Mouse (Mus musculus) heart, postnatal 36 days (tissue): ENCODE results near the gene Ehd1. TPM values are rescaled to one million over a fixed set of nuclear protein-coding genes. Genes with fewer than 3 reads are reported as not detected.

Source experiments
- DNase-seq, 2 experiments: peaks; one replicate each; pipeline ENCODE4 v3.0.0; 2021 to 2022
- intact Hi-C: fragments of 180-260 bp; cut with DNase I; formaldehyde crosslinking; loops from one replicate; pipeline ENCODE4 v1.15.1; 2025
- total RNA-seq, 2 experiments: library from RNA; stranded (reverse); gene quantifications; 2 replicates each; pipeline ENCODE4 v1.2.3; 2021

Ehd1 gene
- total RNA-seq, result 100 to 1,000 TPM; 105 to 151 TPM

DNA sequence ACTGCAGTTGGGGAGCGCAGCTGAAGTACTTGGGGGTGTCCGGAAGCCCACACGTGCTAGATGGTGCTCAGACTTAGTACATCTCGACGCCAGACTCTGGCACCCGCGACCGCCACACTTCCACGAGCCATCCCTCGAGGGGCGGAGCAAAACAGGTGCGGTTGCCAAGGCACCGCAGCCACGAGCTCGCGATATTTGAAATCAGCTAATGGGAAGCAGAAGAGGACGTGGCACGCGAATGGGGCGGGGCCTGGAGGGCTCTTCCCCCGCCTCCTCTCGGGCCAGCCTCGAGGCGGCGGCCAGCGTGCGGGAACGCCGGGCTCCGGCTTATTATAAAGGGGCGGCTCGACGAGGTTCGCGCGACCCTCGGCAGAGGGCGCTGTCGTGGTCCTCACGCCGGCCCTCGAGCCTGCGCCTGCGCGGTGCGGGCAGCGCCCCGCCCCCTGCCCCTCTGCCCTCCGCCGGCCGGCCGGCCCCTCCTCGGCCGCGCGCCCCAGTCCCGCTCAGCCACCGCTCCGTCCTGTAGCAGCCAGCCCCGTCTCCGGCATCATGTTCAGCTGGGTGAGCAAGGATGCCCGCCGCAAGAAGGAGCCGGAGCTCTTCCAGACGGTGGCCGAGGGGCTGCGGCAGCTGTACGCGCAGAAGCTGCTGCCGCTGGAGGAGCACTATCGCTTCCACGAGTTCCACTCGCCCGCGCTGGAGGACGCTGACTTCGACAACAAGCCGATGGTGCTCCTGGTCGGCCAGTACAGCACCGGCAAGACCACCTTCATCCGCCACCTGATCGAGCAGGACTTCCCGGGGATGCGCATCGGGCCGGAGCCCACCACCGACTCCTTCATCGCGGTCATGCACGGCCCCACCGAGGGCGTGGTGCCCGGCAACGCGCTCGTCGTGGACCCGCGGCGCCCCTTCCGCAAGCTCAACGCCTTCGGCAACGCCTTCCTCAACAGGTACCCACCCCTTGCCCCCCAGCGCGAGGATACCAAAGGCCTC lies at the start of gene Ehd1:
Ehd1 (plus strand) TSS at position 300 of the 996 bp plus-strand sequence.
- intact Hi-C loops, result loop anchor here (2.0 kb wide), 1 partner anchor 14 kb away; no protein-coding TSS in a partner anchor

DNA sequence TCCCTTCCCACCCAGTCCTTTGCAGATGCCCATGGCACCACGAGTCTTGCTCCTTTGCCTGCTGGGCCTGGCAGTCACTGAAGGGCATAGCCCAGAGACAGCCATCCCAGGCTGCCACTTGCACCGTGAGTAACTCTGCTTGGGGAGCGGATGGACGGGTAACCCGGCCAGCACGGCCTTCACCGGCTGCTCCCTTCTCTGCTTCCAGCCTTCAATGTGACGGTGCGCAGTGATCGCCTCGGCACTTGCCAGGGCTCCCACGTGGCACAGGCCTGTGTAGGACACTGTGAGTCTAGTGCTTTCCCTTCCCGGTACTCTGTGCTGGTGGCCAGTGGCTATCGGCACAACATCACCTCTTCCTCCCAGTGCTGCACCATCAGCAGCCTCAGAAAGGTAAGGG lies 49.8 kb upstream of the Ehd1 start:
- no peak for DNase-seq
- intact Hi-C loops, result no loop called here

More for the DNA sequence above, at the start of gene Ehd1:
- peak; percentile 98 for DNase-seq

DNA sequence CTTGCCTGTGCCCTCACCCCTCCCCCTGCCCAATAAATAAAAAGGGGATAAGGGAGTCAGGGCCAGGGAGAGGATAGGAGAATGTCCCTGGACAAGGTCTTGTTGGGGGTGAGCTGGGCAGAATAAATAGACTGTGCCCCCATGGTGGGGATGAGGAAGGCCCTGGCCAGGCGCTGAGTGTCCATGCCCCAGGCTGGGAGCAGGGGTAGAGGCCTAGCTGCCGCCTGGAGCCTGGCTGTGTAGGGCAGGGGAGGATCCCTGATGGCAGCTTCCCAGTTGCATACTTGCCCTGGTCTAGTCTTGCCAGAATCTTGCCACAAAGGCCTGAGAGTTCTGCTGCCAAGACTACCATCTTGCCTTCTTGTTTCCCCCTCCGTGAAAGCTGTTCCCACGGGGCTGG lies 48.7 kb upstream of the Ehd1 start:
- intact Hi-C loops, result no loop called here
- DNase-seq, result no peak

DNA sequence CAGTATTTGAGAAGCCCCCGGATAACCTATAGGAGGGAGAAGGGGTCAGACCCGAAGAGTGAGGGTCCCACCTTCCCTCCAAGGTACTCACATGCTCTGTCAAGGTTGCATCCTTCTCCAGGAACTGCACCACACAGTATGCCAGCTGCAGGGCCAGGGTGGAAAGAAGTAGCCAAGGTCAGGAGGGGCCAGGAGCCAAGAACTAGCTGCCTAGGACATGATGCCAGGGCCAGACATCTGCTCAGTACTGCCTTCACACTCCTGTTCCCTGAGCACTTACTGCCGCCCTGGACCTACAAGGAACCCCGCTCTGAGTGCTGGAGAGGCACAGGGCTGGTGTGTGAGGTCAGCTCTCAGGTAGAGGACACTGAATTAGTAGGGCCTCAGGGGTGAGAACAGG lies 46.1 kb upstream of the Ehd1 start:
- intact Hi-C loops, result no loop called here
- DNase-seq, result no peak

DNA sequence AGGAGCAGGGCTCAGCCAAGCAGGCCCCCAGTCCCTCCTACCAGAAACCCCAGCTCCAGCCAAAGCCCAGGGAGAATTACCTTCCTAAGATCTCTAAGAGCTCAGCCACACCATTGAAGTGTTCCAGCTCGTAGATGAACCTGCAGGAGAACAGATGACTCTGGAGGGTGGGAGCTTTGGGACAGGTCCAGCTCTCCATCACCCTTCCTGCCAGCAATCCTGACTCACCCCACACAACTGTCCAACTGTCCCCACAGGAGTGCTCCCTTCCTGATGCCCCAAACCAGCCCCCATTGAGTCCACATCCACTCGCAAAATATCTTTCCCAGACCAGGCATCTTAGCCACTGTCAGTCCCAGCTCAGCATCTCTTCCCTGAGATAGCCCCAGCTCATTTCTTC lies 45.5 kb upstream of the Ehd1 start:
- intact Hi-C loops, result no loop called here
- DNase-seq, result no peak

DNA sequence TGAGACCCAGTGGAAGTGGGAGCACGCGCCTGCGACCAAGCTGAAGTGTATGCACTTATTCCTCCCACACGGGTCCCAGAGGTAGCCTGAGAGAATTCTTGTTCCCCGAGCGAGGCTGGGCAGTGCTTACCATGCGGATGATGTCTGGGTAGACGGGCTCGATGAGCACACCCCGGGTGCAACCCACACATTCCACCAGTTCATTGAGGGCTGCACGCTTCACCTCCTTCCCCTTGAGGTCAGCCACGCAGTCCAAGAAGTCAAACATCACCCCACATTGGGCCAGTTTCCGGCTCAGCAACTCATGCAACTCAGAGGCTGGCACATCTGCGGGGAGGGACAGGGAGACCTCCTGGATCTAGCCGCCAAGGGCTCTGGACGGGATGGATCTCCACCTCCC lies 42.9 kb upstream of the Ehd1 start:
- intact Hi-C loops, result no loop called here
- no peak for DNase-seq

DNA sequence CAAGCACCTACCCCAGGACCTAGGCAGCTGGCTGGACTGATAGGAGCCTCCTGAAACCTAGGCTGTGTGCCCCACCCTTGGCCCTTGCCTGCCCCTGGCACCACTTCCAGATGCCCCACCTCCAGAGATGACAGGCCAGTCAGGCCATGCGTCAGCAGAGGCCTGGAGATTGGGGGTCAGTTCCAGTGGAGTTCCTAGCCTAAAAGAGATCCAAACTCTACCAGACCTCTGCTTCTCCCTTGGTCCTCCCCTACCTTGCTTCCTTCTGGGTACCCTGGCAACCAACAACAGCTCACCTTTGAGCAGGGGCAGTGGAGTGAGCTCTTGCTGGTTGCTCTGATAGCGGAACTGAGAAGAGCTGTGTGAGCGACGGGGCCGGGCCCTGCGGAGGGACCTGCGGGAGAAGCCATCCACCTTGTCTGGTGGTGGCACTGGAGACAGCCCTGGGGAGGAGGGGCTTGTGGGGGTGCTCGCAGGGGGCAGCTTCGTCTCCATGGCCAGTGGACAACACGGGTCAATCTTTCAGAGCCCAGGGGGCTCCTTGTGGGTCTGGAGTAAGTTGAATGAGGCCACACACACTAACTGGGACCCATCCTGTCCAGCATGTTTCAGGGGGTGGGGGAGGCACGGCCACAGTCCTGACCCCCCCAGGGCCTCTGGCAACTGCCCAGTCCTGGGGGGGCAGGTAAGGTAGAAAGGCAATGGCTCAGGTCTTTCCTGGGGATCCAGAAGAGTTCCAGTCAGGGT lies 42.0 kb upstream of the Ehd1 start:
- intact Hi-C loops, result no loop called here
- no peak for DNase-seq

DNA sequence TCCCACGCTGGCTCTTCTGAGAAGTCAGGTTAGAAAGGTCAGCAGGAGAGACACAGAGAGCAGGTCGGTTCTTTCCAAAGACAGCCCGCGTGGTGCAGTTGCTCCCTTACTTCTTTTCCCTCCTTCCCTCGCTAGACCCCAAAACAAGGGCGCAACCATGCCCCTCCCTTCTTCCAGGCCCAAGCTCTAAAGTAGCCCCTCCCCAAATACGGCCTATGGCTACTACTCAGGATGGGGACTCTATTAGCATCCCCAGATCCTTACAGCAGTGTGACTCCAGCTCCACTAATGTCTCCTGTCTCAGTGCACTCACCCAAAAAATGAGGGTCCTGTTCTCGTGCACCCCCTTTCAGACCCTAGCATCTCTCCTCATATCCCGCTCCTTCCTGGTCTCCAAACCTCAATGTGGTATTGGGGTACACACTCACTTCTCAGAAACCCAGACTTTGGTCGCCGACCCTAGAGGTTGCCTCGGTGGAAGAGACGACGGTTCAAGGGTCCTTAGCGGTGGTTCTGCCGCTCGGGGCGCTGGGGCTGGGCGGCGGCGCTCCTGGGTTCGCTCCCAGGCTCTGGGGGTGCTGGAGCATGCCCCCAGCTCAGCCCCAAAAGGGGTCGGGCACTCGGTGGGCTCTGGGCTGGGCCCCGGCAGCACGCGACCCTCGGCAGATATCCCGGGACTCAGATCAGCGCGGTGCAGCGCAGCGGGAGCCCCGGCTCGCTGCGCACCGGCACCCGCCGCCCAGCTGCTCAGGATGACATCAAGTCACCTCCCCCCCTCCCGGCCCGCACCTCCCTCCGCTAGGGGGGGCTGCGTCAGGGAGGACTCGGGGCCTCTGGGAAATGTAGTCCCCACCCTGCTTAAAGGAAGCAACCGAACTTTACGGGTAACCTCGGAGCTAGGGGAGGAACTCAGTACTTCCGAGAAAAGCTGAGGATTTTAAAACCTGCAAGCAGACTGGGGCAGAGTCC lies 41.2 kb upstream of the Ehd1 start, which contains the start of gene Ppp2r5b:
Ppp2r5b (minus strand) TSS at position 789 of the 969 bp plus-strand sequence.
- DNase-seq, result peak; percentile 92 to 94
- intact Hi-C loops, result loop anchor here (2.0 kb wide), 1 partner anchor 95 kb away; the partner anchor contains the start of genes Arl2 and Batf2

DNA sequence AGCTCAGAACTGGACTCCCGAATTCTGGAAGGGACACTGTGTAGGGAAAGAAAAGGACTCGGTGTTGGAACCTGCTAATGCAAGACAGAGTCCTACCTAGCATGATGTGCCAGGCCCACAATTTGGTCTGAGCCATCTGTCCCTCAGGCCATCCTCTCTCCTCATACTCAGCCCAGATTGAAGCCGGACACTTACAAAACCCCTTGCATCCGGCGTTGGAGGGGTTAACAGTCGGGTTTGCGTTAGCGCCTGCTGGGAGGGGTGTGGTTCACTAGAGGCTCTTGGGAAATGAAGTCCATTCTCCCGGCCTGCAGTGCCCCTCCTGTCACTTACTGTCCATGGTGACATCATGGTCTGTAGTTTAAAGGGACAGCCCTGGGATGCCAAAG lies 40.5 kb upstream of the Ehd1 start:
- DNase-seq, result peak; percentile 87 to 89
- intact Hi-C loops, result loop anchor here (2.0 kb wide), 1 partner anchor 95 kb away; the partner anchor contains the start of genes Arl2 and Batf2

DNA sequence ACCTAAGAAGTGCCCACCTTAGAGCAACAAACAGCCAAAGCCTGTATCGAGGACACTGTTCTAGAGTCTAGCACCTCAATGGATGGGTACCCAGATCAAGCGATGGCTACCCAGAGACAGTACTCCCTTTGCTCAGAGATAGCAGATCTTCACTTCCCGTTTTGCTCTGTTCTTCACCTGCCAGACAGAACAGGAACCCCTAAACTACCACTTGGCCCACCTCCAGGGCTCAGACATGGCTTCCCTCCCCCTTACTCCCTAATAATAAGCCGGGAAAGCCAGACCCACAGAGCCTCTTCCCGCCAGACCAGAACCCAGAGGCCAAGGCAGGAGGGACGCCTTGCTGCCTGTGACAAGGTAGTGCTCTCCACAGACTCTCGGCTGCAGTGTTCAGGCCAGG lies 39.7 kb upstream of the Ehd1 start:
- intact Hi-C loops, result loop anchor here (2.0 kb wide), 1 partner anchor 96 kb away; the partner anchor contains the start of genes Arl2 and Batf2
- peak in 1 of 2 experiments; percentile 14 for DNase-seq

DNA sequence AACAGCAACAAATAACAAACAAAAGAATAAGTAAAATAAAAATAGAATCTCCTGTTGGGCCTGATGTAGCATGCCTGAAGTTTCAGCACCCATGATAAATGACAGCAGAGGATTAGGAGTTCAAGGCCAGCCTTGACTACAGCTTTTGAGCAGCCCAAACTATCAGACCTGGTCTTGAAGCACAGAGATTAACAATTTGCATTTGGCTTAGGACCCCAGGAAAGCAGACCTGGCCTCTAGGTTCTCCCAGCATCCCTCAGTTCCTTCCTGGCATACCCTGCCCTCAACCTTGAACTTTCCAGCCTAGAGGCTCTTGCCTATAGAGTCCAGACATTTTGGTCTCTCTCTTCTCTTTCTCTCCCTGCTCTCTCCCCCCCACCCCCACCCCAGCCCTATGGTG lies 37.8 kb upstream of the Ehd1 start:
- intact Hi-C loops, result no loop called here
- no peak for DNase-seq

DNA sequence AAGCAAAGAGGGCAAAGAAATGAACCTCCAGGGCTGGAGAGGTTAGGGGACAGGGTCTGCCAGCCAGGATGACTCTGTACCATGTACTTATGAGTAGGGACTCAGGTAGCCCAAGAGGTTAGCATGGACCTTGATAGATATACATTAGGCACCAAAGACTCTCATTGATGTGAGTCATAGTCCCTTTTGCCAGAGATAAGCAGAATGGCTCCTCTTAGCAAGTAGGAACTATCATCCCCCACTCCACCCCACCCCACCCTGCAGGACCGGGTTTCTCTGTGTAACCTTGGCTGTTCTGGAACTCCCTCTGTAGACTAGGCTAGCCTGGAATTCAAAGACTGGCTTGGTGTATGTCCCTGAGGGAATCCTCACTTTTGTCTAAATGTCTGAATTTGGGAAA lies 36.4 kb upstream of the Ehd1 start:
- intact Hi-C loops, result loop anchor here (5.0 kb wide), 1 partner anchor 178 kb away; the partner anchor contains the start of gene Znhit2
- DNase-seq, result no peak

DNA sequence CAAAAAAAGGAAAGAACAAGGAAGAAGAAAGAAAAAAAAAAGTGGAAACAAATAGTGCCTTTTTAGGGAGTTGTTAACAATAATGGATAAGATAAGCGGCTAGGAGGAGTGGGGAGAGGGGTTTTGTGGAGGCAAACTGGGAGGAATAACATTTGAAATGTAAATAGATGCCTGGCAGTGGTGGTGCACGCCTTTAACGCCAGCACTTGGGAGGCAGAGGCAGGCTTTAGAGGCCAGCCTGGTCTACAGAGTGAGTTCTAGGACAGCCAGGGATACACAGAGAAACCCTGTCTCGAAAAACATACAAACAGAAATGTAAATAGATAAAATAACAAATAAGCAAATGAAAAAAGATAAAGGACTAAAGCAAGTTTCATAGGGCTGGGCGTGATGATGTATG lies 35.8 kb upstream of the Ehd1 start:
- intact Hi-C loops, result loop anchor here (5.0 kb wide), 1 partner anchor 178 kb away; the partner anchor contains the start of gene Znhit2
- no peak for DNase-seq

DNA sequence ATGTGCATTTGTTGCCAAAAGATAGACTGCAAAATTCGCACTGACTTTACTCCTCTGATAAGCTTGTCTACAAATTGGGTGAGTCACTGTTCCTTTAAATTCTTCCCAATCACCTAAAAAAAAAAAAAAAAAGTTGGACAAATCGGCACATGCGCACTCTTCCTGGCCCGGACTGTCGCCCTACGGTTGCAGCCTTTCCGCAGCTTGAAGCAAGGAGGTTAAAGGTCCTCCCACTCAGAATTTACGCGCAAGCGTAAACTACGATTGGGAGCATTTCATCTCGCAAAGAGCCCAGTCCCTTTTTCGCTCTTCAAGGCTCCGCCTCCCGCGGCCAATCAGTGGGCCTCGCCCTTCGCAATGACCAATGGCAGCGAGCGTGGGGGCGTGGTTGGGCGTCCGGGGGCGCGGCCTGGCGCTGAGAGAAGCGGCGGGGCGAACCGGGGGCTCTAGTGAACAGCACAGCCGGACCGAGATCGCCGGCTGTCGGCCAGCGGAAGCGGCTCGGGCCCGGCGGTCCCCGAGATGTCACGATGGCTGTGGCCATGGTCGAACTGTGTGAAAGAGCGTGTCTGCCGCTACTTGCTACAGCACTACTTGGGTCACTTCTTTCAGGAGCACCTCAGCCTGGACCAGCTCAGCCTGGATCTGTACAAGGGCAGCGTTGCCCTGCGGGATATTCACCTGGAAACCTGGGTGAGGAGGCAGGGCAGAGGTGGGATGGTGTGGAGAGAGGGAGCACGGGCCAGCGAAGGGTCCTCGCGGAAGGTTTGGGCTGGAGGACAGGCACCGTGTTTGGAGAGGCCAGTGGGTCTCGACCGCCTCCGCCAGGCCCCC lies 35.0 kb upstream of the Ehd1 start, which contains the start of gene Atg2a:
Atg2a (plus strand) TSS at position 395 of the 834 bp plus-strand sequence.
- DNase-seq, result peak; percentile 97
- intact Hi-C loops, result loop anchor here (5.0 kb wide), 1 partner anchor 179 kb away; the partner anchor contains the start of gene Znhit2

DNA sequence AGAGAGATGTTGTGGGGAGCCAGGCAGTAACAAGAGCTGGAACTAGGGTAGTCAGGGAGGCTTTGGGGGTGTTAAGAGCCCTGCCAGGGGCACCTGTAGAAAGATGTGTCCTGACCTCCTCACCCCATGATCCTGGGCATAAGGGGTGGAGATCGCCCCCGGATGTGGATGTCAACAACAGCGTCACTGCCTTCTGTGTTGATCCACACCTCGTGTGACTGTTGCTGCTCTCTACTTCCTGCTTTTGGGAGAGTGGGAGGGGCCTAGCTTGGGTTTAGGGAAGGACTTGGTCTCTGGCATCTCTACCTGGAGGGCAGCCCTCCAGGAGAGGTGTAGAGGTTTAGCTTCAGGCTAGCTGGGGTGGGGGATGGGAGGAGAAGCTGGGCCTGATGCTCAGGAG lies 34.2 kb upstream of the Ehd1 start:
- peak in 1 of 2 experiments; percentile 45 for DNase-seq
- intact Hi-C loops, result loop anchor here (5.0 kb wide), 1 partner anchor 180 kb away; the partner anchor contains the start of gene Znhit2

DNA sequence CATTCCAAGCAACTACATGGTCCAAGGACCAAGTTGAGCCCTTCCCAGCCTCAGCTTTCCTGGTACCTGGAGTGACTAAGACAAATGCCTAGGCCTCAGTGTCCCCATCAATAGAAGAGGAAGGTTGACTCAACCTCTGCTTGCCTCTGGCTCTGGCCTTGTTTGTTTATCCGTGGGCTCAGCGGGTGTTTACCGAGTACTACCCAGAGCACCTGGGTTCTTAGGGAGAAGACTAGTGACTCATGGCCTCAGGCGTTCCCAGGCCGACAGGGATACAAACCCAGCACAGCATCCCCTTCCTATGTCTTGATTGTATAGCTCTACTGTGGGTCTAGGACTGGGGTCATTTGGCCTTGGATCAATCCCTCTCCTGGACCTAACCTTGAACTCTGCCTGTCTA lies 33.3 kb upstream of the Ehd1 start:
- intact Hi-C loops, result loop anchor here (5.0 kb wide), 1 partner anchor 181 kb away; the partner anchor contains the start of gene Znhit2
- no peak for DNase-seq

DNA sequence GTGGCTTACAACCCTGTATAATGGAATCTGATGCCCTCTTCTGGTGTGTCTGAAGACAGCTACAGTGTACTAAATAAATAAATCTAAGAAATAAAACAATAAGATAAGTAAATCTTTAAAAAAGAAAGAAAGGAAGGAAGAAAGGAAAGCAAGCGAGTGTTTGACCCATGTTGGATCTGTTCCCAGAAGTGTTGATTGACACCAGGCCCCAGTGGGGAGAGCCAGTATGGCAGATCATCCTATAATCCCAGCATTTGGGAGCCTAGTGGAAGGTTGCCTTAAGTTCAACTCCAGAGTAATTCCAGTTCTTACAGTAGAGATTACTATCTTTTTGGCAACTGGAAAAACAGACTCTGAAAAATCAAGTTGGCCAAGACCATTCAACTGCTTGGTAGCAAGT lies 30.7 kb upstream of the Ehd1 start:
- intact Hi-C loops, result loop anchor here (2.0 kb wide), 1 partner anchor 699 kb away; no protein-coding TSS in a partner anchor
- no peak for DNase-seq

DNA sequence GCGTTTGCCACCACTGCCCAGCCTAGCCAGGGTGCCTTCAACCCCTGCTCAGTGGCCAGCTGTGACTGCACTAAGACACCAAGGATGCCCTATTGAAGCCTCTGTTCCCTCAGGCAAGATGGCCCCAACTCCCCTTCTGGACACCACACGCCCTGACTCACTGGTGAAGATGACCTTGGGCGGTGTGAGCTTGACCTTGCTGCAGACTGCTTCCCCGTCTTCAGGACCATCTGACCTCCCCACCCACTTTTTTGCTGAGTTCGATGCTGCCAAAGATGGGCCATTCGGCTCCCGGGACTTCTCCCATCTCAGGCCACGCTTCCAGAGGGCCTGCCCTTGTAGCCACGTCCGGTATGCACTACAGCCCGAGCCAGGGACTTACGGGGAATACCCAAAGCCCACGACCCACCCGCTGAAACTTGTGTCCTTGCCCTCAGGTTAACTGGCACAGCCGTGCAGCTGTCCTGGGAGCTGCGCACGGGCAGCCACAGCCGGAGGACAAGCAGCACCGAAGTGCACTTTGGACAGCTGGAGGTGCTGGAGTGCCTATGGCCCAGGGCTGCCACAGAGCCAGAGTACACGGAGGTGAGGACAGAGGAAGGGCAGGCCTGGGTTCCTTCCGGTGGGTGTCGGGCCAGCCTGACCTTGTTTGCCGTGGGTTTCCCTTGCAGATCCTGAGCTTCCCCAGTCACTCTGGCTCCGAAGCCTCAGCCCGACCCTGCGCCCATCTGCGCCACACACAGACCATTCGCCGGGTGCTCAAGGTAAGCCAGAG lies 28.8 kb upstream of the Ehd1 start:
- intact Hi-C loops, result no loop called here
- no peak for DNase-seq
